Mouse (Mus musculus) hindbrain, embryonic 16.5 days (tissue): ENCODE results near the gene Fbln5. TPM values are rescaled to one million over a fixed set of nuclear protein-coding genes. Genes with fewer than 3 reads are reported as not detected.

Experiments
- ATAC-seq: fragments of 200-750 bp; cut with Nextera tagmentation; 2 replicates; pipeline ENCODE4 v1.8.0; 2017; ENCODE audit warnings: moderate TSS enrichment, moderate library complexity
- H3K27ac ChIP-seq: fragments of 300-500 bp; sonication (generic); 2 replicates; pipeline ENCODE4 v1.5.1; 2014; ENCODE audit warnings: low read depth, mild to moderate bottlenecking, control low read depth, low read length, moderate library complexity
- H3K27me3 ChIP-seq: fragments of 300-500 bp; sonication (generic); replicated peaks from 2 replicates; pipeline ENCODE4 v1.6.1; 2014; ENCODE audit warnings: low read length; ENCODE audit not compliant: control insufficient read depth, insufficient read depth
- H3K36me3 ChIP-seq: fragments of 300-500 bp; sonication (generic); 2 replicates; pipeline ENCODE4 v1.6.1; 2014; ENCODE audit warnings: mild to moderate bottlenecking, low read length, moderate library complexity, mixed read lengths; ENCODE audit not compliant: control insufficient read depth, insufficient read depth
- H3K4me1 ChIP-seq: fragments of 300-500 bp; sonication (generic); 2 replicates; pipeline ENCODE4 v1.6.1; 2014; ENCODE audit warnings: low read depth, low read length; ENCODE audit not compliant: control insufficient read depth, insufficient read depth
- H3K4me2 ChIP-seq: fragments of 300-500 bp; sonication (generic); 2 replicates; pipeline ENCODE4 v1.6.1; 2014; ENCODE audit warnings: mild to moderate bottlenecking, low read length, control low read depth, moderate library complexity
- H3K4me3 ChIP-seq: fragments of 300-500 bp; sonication (generic); 2 replicates; pipeline ENCODE4 v1.5.1; 2014; ENCODE audit warnings: mild to moderate bottlenecking, low read length, control low read depth, moderate library complexity
- H3K9ac ChIP-seq: fragments of 300-500 bp; sonication (generic); 2 replicates; pipeline ENCODE4 v1.6.1; 2014; ENCODE audit warnings: low read depth, mild to moderate bottlenecking, control low read depth, low read length, moderate library complexity
- H3K9me3 ChIP-seq: fragments of 300-500 bp; sonication (generic); 2 replicates; pipeline ENCODE4 v1.6.1; 2014; ENCODE audit warnings: mild to moderate bottlenecking, low read length, moderate library complexity; ENCODE audit not compliant: control insufficient read depth
- WGBS: fragments of 180-500 bp; shearing (Covaris S2); extraction: QIAGEN DNeasy Blood & Tissue Kit; methylation state at CpG from one replicate; pipeline ENCODE4 v1.1.7; 2014; 5-methylcytosine and 5-hydroxymethylcytosine counted together
- polyA plus RNA-seq: library from polyadenylated mRNA; unstranded; fragments of >200 nt; fragmentation: Nextera tagmentation; extraction: Ambion mirVana; gene quantifications from 2 replicates; pipeline ENCODE4 v1.2.1, GENCODE M21; 2015

Fbln5 gene
- polyA plus RNA-seq, 1 experiment from 2014 or later = 18.4 TPM

DNA sequence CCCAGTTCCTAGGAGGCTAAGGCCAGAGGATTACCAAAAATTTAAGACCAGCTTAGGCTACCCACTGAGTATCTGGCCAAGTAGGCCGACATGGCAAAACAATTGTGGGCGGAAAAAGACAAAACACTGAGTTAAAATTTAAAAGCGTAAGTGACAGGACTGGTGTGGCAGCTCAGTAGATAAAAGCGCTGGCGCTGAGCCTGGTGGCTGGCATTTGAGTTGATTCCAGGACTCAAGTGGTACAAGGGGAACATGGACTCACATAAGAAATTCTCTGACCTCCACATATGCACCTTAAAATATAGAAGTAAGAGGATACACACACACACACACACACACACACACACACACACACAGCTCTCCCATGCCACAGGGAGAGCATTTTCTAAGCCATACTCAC, 42.5 kb downstream of the Fbln5 start:
- no peaks in the 10 kb centered on the region for H3K27me3 ChIP-seq
- 55% methylated on average over 5 of the region's 5 CpGs for WGBS
- ATAC-seq = no peak
- H3K9me3 ChIP-seq = no peaks in the 10 kb centered on the region
- H3K4me1 ChIP-seq = no peaks in the 10 kb centered on the region
- no peak overlapping the region for H3K9ac ChIP-seq
- H3K27ac ChIP-seq = no peak overlapping the region
- H3K4me2 ChIP-seq = no peak overlapping the region
- H3K36me3 ChIP-seq = no peaks in the 10 kb centered on the region
- no peak overlapping the region for H3K4me3 ChIP-seq

DNA sequence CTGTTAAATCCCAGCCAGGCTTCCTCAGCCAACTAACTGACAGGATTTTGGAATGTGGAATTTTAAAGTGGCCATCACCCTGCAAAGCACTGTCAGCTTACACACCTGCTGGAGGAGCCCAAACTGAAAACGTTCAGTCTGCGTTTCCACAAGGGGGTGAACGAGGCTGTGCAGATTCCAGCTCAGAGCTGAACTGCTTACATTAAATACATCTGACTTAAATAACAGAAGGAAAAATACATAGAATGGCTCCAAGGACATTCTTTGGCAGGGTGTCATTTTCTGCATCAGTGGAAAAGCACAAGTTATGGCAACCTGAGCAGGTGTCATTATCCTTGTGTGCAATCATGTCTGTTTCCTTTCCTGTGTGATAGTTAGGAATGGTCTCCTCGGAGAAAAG, 44.7 kb downstream of the Fbln5 start:
- Histone ChIP-seq H3K4me3 (no peak overlapping the region), H3K4me1 (no peaks in the 10 kb centered on the region), H3K9ac (no peak overlapping the region), H3K4me2 (no peak overlapping the region), H3K9me3 (no peaks in the 10 kb centered on the region), H3K27me3 (no peaks in the 10 kb centered on the region), H3K27ac (no peak overlapping the region), H3K36me3 (no peaks in the 10 kb centered on the region)
- no peak for ATAC-seq
- WGBS = 61% methylated on average over 4 of the region's 4 CpGs

DNA sequence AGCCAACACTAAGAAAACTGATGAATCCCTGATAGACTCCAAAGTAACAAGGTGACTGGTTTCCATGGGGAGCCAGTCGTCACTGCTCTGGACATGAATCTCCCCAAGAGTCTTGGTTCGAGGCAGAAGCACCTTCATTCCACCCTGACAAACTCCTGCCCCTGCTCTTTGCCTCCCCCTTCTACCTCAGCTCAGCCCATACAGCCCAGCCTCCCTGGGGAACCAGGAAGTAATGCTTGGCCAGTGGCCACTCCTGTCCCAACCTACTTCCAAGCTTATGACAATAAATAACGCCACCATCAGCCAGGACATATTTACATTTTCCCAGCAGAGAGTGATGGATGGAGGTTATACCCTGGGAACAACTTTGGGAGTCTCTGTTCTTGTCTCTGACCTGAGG, 45.9 kb downstream of the Fbln5 start:
- no peak overlapping the region for H3K4me2 ChIP-seq
- no peak overlapping the region for H3K4me3 ChIP-seq
- 73% methylated on average over 3 of the region's 3 CpGs for WGBS
- no peaks in the 10 kb centered on the region for H3K27me3 ChIP-seq
- H3K4me1 ChIP-seq = no peaks in the 10 kb centered on the region
- no peak overlapping the region for H3K9ac ChIP-seq
- no peaks in the 10 kb centered on the region for H3K9me3 ChIP-seq
- ATAC-seq = no peak
- H3K36me3 ChIP-seq = no peaks in the 10 kb centered on the region
- no peak overlapping the region for H3K27ac ChIP-seq

DNA sequence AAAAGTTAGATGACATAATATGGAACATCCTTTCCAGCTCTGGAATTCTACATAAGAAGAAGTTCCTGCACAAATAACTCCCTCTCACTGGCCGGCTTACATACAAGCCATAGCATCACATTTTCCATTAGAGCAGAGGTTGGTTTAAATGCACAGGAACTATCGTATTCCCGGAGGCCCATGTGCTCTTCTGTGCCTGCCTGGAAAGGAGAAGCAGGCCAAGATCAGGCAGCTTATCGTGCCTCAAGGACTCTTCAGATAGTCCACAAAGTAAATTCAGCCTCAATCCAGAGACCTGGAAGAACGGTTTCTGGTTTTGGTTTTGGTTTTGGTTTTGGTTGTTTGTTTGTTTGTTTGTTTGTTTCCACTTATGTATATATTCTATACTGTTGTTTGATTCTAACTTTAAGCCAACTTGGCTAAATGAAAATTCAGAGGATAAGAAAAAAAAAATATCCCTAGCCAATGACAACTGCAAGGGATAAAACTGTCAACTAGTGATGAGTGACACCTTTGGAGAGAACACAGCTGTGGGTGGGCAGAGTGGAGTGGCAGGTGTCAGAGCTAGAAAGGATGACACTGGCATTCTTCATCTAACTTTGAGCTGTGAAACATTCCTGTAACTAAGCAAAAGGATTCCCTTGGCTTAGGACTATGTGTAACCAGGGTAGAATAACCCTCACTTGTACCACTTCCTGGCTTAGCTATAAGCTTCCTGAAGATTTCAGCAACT, 48.4 kb downstream of the Fbln5 start:
- ATAC-seq = no peak

DNA sequence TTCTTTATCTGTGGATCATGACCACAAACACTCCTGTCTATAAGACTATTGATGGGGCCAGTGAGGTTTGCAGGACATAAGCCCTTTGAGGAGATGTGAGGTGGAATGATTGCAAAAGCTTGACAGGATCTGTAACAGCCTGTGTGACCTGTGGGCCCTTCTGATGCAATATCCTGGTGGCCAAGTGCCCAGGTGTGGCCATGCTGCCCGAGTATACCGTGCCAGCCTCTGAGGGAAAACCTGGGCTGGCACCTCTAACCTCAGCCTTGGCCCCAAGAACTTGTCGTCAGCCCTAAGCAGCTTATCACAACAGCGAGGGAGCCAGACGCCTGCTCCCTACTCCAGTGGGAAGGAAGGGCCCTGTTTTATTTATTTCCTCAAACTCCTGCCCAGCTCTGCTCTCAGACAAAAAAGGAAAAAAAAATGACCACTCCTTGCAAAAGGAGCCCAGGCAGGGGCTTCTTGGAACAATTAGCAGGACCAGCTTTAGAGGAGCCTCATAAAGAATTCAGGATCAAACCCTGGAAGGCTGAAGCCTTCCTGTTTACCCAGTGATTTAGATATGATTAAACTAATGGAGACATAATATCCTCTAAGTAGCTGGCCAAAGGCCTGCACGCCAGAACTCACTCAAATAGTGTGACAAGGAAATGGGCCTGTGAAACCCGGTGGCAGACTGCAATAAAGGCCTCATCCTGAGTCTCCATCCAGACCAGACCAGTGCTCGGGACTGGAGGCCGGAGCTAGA, 51.4 kb downstream of the Fbln5 start:
- 74% methylated on average over 9 of the region's 9 CpGs for WGBS
- Histone ChIP-seq H3K4me2 (no peak overlapping the region), H3K4me1 (no peaks in the 10 kb centered on the region), H3K4me3 (no peak overlapping the region), H3K27ac (no peak overlapping the region), H3K36me3 (no peaks in the 10 kb centered on the region), H3K27me3 (no peaks in the 10 kb centered on the region), H3K9ac (no peak overlapping the region), H3K9me3 (no peaks in the 10 kb centered on the region)
- no peak for ATAC-seq

More for the DNA sequence above, 48.4 kb downstream of the Fbln5 start:
- no peak overlapping the region for H3K4me3 ChIP-seq
- no peak overlapping the region for H3K4me2 ChIP-seq
- WGBS = 90% methylated on average over 5 of the region's 5 CpGs
- no peak overlapping the region for H3K9ac ChIP-seq
- H3K36me3 ChIP-seq = no peaks in the 10 kb centered on the region
- no peaks in the 10 kb centered on the region for H3K27me3 ChIP-seq
- H3K4me1 ChIP-seq = no peaks in the 10 kb centered on the region
- no peaks in the 10 kb centered on the region for H3K9me3 ChIP-seq
- no peak overlapping the region for H3K27ac ChIP-seq

DNA sequence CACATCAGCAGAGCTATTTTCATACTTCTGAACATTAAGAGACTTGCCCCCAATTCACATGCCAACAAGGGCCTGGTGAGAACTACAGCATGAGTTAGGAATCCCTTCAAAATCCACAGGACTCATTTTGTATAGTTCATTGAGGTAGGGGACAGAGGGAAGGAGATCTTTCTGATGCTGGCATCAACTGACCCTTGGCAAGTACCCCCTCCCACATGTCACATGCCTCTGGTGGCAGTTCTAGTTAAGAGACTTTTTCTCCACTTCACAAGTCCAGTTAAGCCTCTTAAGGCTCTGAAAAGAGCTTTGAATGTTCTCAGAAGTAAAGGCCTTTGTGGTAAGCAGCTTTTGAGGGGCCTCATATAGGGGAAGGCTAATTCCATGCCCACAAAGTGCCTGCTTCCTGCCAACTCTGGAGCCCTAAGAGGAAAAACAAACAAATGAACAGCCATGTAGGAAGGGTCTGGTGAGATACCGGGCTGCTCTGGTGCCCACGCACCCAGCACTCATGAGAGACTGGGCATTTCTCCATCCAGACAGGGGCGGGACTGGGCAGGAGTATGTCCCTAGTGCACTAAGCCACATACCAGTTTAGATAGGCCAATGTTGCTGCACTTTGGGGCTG, 52.5 kb downstream of the Fbln5 start:
- no peaks in the 10 kb centered on the region for H3K27me3 ChIP-seq
- H3K9ac ChIP-seq = no peak overlapping the region
- H3K4me2 ChIP-seq = no peak overlapping the region
- H3K4me1 ChIP-seq = no peaks in the 10 kb centered on the region
- H3K9me3 ChIP-seq = no peaks in the 10 kb centered on the region
- ATAC-seq = no peak
- WGBS = 74% methylated on average over 3 of the region's 3 CpGs
- no peaks in the 10 kb centered on the region for H3K36me3 ChIP-seq
- no peak overlapping the region for H3K27ac ChIP-seq
- H3K4me3 ChIP-seq = no peak overlapping the region

DNA sequence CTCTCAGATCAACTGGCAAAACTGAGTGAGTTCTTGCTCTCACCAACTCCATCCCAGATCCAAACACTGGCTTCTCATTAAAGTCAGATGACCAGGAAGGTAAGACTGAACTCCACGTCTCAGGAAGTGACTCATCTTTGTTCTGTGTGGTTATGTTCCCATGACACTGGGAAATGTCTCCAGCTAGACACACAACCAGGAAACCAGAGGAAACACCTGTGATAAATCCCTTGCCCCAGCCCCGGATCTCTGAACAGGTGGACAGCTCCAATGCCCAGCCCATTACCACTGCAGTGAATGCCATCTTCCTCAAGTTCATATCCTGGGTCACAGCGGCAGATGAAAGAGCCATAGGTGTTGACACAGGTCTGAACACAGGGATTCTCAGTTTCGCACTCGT, 54.0 kb downstream of the Fbln5 start:
- H3K4me2 ChIP-seq = no peak overlapping the region

DNA sequence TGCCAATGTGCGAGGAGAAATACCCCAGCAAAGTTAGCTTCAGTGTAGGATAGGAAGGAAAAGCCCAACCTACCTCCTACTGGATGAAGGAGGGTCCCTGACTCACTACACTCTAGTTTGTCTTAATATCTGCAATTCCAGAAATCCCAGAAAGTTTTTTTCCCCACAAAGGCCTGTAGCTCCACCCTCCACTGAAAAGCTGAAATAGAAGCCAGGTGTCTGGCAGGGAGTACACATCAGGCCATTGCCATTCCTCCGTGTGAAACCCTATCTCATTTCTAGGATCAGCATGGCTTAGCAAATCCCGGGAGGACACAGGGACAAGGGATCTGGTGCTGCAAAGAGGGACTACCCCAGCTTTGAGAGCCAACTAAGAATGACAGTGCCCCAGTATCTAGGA, 55.8 kb downstream of the Fbln5 start:
- ATAC-seq = no peak
- no peaks in the 10 kb centered on the region for H3K4me1 ChIP-seq
- no peak overlapping the region for H3K4me3 ChIP-seq
- H3K27me3 ChIP-seq = no peaks in the 10 kb centered on the region
- H3K4me2 ChIP-seq = no peak overlapping the region
- H3K27ac ChIP-seq = no peak overlapping the region
- H3K36me3 ChIP-seq = no peaks in the 10 kb centered on the region
- no peak overlapping the region for H3K9ac ChIP-seq
- no peaks in the 10 kb centered on the region for H3K9me3 ChIP-seq
- 70% methylated on average over 3 of the region's 3 CpGs for WGBS

More for the DNA sequence above, 54.0 kb downstream of the Fbln5 start:
- ATAC-seq = no peak
- Histone ChIP-seq H3K9ac (no peak overlapping the region), H3K27me3 (no peaks in the 10 kb centered on the region), H3K9me3 (no peaks in the 10 kb centered on the region), H3K4me3 (no peak overlapping the region), H3K27ac (no peak overlapping the region), H3K4me1 (no peaks in the 10 kb centered on the region), H3K36me3 (no peaks in the 10 kb centered on the region)
- 84% methylated on average over 5 of the region's 5 CpGs for WGBS

DNA sequence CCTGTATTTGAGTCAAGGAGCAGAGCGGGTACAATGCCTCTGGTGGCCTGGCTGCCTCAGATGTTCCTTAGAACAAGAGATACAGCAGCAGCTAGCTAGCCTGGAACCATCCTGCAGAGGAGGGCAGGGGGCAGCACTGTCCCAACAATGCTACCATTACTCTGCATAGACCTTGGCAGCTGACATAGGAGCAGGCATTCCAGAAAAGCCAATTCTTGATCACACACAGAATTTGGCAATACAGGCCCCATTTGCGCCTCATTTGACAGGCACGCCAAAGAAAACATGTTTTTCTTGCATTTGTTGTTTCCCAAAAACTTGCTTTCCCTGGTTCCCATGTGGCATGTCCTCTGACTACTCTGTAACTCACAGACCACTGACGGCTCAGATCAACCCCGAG, 56.8 kb downstream of the Fbln5 start:
- H3K27ac ChIP-seq = no peak overlapping the region
- no peak overlapping the region for H3K4me2 ChIP-seq
- H3K36me3 ChIP-seq = no peaks in the 10 kb centered on the region
- no peak overlapping the region for H3K9ac ChIP-seq
- no peaks in the 10 kb centered on the region for H3K4me1 ChIP-seq
- no peak for ATAC-seq
- H3K9me3 ChIP-seq = no peaks in the 10 kb centered on the region
- H3K27me3 ChIP-seq = no peaks in the 10 kb centered on the region
- H3K4me3 ChIP-seq = no peak overlapping the region
- 94% methylated on average over 5 of the region's 5 CpGs for WGBS
